Mouse (Mus musculus): ENCODE measurements at regions not wholly inside any gene's neighbourhood (a gene's known extent, or its start where the extent isn't known, plus 50 kb on each side); places are given as distances from the start of the nearest gene placed in this dataset.

GRCm38 (mm10) chr2:147932494-147932893, 114.3 kb downstream of the Foxa2 start:
- H3K9me3 ChIP-seq (ENCODE audit: control insufficient read depth, low read length) = no peaks in the 10 kb centered on the region
- no peaks in the 10 kb centered on the region for H3K36me3 ChIP-seq (replicated peaks; ENCODE audit: control insufficient read depth, insufficient read depth)
- no peak overlapping the region for H3K9ac ChIP-seq
- 91% methylated on average over 2 of the region's 2 CpGs for WGBS
- H3K4me3 ChIP-seq (replicated peaks; ENCODE audit: low read length) = no peak overlapping the region
- H3K4me1 ChIP-seq (replicated peaks; ENCODE audit: control insufficient read depth, insufficient read depth, low read length) = no peaks in the 10 kb centered on the region
- no peak overlapping the region for H3K4me2 ChIP-seq (replicated peaks)
- H3K27me3 ChIP-seq (ENCODE audit: control insufficient read depth, insufficient read depth, low read length) = no peaks in the 10 kb centered on the region
- DNase-seq (ENCODE audit: low spot score) = no peak
- no peak for ATAC-seq (ENCODE audit: low FRiP score)
- H3K27ac ChIP-seq = no peak overlapping the region

DNA sequence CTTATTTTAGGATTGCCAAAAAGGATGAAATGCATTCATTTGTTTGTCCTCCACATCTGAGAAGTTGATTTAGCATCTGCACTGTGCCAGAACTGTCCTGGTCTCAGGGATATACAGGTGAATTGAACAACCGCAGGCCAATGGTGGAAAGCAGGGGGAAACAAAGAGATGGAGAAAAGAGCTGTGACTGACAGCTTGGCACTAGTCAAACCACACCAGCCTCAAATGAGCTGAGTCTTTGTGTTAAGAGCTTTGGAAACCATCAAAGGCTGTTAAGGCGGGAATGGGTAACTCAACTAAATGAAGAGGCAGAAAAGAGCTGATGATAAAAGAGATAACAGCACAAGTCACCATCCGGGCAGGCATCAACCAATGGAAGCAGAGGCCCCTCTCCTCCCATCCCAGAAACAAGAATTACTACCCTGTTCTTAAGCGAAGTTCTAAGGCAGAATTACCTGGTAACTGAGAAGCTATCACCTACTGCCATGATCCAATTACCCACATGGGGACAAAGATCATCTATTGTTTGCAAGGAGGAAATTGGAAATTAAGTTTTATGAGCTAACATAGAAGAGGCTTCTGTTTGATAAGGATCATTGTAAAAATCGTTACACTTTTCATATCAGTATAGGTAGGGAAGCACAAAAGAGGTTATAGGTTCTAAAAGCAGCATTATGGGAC, 117.6 kb downstream of the Foxa2 start:
- Histone ChIP-seq H3K9ac (no peak overlapping the region), H3K36me3 (replicated peaks; ENCODE audit: control insufficient read depth, insufficient read depth) (no peaks in the 10 kb centered on the region), H3K4me2 (replicated peaks) (no peak overlapping the region), H3K27me3 (ENCODE audit: control insufficient read depth, insufficient read depth, low read length) (no peaks in the 10 kb centered on the region), H3K4me3 (replicated peaks; ENCODE audit: low read length) (no peak overlapping the region), H3K9me3 (ENCODE audit: control insufficient read depth, low read length) (no peaks in the 10 kb centered on the region), H3K27ac (no peak overlapping the region), H3K4me1 (replicated peaks; ENCODE audit: control insufficient read depth, insufficient read depth, low read length) (no peaks in the 10 kb centered on the region)
- DNase-seq (ENCODE audit: low spot score) = no peak
- ATAC-seq (ENCODE audit: low FRiP score) = no peak
- 74% methylated on average over 5 of the region's 5 CpGs for WGBS

DNA sequence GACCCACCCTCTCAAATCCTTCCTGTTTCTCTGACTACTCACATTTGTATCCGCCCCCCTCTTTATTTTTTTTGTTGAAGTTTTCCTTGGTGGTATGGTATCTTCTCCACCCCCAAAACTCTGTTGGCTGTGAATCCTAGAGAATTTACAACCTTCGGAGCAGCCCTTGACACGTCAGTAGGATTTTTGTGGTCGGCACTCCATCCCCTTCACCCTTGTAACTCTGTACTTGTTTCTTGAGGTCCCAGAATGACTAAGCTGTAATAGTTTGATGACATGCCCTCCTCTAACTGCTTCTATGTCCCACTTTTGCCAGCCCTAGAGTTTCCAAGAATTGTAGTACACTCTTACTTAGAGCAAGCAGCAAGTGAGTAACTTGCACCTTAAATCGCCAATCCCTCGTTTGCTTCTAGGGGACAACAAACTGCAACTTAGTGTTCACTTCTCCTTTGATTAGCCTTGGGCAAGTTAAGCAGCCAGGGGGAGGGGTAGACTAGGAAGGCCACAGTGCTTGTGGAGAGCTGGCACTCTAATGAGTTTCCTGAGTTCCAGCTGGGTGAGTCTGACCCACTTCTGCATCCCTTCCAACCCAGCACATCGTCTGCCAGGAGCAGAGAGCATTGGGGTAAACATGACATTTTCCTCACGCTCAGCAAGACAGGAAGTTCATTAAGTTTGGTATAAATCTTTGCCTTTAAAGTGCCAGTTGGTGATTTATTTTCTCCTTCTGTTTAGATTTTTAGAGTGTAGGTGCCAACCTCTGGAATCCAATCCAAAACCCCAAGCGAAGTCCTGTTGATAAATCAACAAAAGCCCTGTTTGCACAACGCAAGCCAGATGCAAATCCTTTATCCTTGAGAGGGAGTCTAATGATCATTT, 118.7 kb downstream of the Foxa2 start:
- Histone ChIP-seq H3K9ac (no peak overlapping the region), H3K27me3 (ENCODE audit: control insufficient read depth, insufficient read depth, low read length) (no peaks in the 10 kb centered on the region), H3K4me3 (replicated peaks; ENCODE audit: low read length) (no peak overlapping the region), H3K9me3 (ENCODE audit: control insufficient read depth, low read length) (no peaks in the 10 kb centered on the region), H3K36me3 (replicated peaks; ENCODE audit: control insufficient read depth, insufficient read depth) (no peaks in the 10 kb centered on the region), H3K4me2 (replicated peaks) (no peak overlapping the region), H3K4me1 (replicated peaks; ENCODE audit: control insufficient read depth, insufficient read depth, low read length) (no peaks in the 10 kb centered on the region), H3K27ac (no peak overlapping the region)
- WGBS = 67% methylated on average over 10 of the region's 10 CpGs
- ATAC-seq (ENCODE audit: low FRiP score) = no peak
- no peak for DNase-seq (ENCODE audit: low spot score)

DNA sequence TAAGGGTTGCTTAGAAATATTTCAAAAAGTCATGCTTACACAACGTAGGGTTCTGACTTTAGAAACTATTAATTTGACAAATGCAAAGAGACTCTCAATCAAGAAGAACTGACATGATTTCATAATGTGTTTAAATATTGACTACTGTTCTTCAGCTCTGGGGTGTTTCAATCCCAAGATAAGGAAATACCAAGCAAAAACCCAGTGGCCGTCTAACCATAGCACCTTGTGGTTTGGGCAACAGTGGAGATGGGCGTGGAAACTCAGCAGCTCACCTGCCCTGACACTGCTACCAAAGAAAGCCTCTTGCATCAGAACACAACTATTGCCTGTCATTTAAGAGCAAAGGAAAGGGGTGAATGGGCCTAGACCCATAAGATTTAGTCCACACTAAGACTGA, 119.9 kb downstream of the Foxa2 start:
- Histone ChIP-seq H3K9ac (no peak overlapping the region), H3K4me2 (replicated peaks) (no peak overlapping the region), H3K4me3 (replicated peaks; ENCODE audit: low read length) (no peak overlapping the region), H3K27me3 (ENCODE audit: control insufficient read depth, insufficient read depth, low read length) (no peaks in the 10 kb centered on the region), H3K27ac (no peak overlapping the region), H3K9me3 (ENCODE audit: control insufficient read depth, low read length) (no peaks in the 10 kb centered on the region), H3K4me1 (replicated peaks; ENCODE audit: control insufficient read depth, insufficient read depth, low read length) (no peaks in the 10 kb centered on the region), H3K36me3 (replicated peaks; ENCODE audit: control insufficient read depth, insufficient read depth) (no peaks in the 10 kb centered on the region)
- 96% methylated on average over 3 of the region's 3 CpGs for WGBS
- ATAC-seq (ENCODE audit: low FRiP score) (no peak), DNase-seq (ENCODE audit: low spot score) (no peak)

- Histone ChIP-seq H3K27ac (no peak overlapping the region), H3K4me2 (replicated peaks) (no peak overlapping the region)
- 10% methylated on average over 6 of the region's 6 CpGs for WGBS
These were observed 139.4 kb downstream of the Foxa2 start for GRCm38 (mm10) chr2:147907341-147907740.

GRCm38 (mm10) chr2:147905759-147906740, 140.7 kb downstream of the Foxa2 start:
- no peaks in the 10 kb centered on the region for H3K9me3 ChIP-seq (ENCODE audit: control insufficient read depth, low read length)
- no peak overlapping the region for H3K4me3 ChIP-seq (replicated peaks; ENCODE audit: low read length)
- H3K36me3 ChIP-seq (replicated peaks; ENCODE audit: control insufficient read depth, insufficient read depth) = no peaks in the 10 kb centered on the region
- peaks cover 18% of the 10 kb centered on the region for H3K4me1 ChIP-seq (replicated peaks; ENCODE audit: control insufficient read depth, insufficient read depth, low read length)
- DNase-seq (ENCODE audit: low spot score) (no peak), ATAC-seq (ENCODE audit: low FRiP score) (peak; percentile 66; the same call in 1 of the 2 replicates)
- H3K4me2 ChIP-seq (replicated peaks) = no peak overlapping the region
- H3K27ac ChIP-seq = no peak overlapping the region
- 6% methylated on average over 19 of the region's 19 CpGs for WGBS
- no peak overlapping the region for H3K9ac ChIP-seq
- peaks cover 87% of the 10 kb centered on the region for H3K27me3 ChIP-seq (ENCODE audit: control insufficient read depth, insufficient read depth, low read length)

More at GRCm38 (mm10) chr2:147907341-147907740, 139.4 kb downstream of the Foxa2 start:
- Histone ChIP-seq H3K9me3 (ENCODE audit: control insufficient read depth, low read length) (no peaks in the 10 kb centered on the region), H3K27me3 (ENCODE audit: control insufficient read depth, insufficient read depth, low read length) (peaks cover 88% of the 10 kb centered on the region), H3K9ac (no peak overlapping the region), H3K4me3 (replicated peaks; ENCODE audit: low read length) (no peak overlapping the region), H3K36me3 (replicated peaks; ENCODE audit: control insufficient read depth, insufficient read depth) (no peaks in the 10 kb centered on the region), H3K4me1 (replicated peaks; ENCODE audit: control insufficient read depth, insufficient read depth, low read length) (peaks cover 18% of the 10 kb centered on the region)
- DNase-seq (ENCODE audit: low spot score) (no peak), ATAC-seq (ENCODE audit: low FRiP score) (no peak)

GRCm38 (mm10) chr2:147905118-147905517, 141.7 kb downstream of the Foxa2 start:
- ATAC-seq (ENCODE audit: low FRiP score) = no peak
- no peak overlapping the region for H3K27ac ChIP-seq
- peaks cover 87% of the 10 kb centered on the region for H3K27me3 ChIP-seq (ENCODE audit: control insufficient read depth, insufficient read depth, low read length)
- H3K4me1 ChIP-seq (replicated peaks; ENCODE audit: control insufficient read depth, insufficient read depth, low read length) = peaks cover 18% of the 10 kb centered on the region
- H3K9me3 ChIP-seq (ENCODE audit: control insufficient read depth, low read length) = no peaks in the 10 kb centered on the region
- no peak for DNase-seq (ENCODE audit: low spot score)
- H3K4me3 ChIP-seq (replicated peaks; ENCODE audit: low read length) = no peak overlapping the region
- H3K4me2 ChIP-seq (replicated peaks) = no peak overlapping the region
- 15% methylated on average over 3 of the region's 3 CpGs for WGBS
- no peaks in the 10 kb centered on the region for H3K36me3 ChIP-seq (replicated peaks; ENCODE audit: control insufficient read depth, insufficient read depth)
- H3K9ac ChIP-seq = no peak overlapping the region

- Histone ChIP-seq H3K27ac (no peak overlapping the region), H3K36me3 (replicated peaks; ENCODE audit: control insufficient read depth, insufficient read depth) (no peaks in the 10 kb centered on the region), H3K27me3 (ENCODE audit: control insufficient read depth, insufficient read depth, low read length) (peaks cover 86% of the 10 kb centered on the region), H3K9me3 (ENCODE audit: control insufficient read depth, low read length) (no peaks in the 10 kb centered on the region), H3K9ac (no peak overlapping the region), H3K4me2 (replicated peaks) (no peak overlapping the region), H3K4me1 (replicated peaks; ENCODE audit: control insufficient read depth, insufficient read depth, low read length) (no peaks in the 10 kb centered on the region), H3K4me3 (replicated peaks; ENCODE audit: low read length) (no peak overlapping the region)
- ATAC-seq (ENCODE audit: low FRiP score) (no peak), DNase-seq (ENCODE audit: low spot score) (no peak)
- WGBS = 85% methylated on average over 1 of the region's 1 CpGs
These were observed 147.5 kb downstream of the Foxa2 start for GRCm38 (mm10) chr2:147899236-147899635.

GRCm38 (mm10) chr2:147895691-147896090, 151.1 kb downstream of the Foxa2 start:
- 0% methylated on average over 1 of the region's 1 CpGs for WGBS

More at GRCm38 (mm10) chr2:147895691-147896090, 151.1 kb downstream of the Foxa2 start:
- no peaks in the 10 kb centered on the region for H3K36me3 ChIP-seq (replicated peaks; ENCODE audit: control insufficient read depth, insufficient read depth)
- H3K9me3 ChIP-seq (ENCODE audit: control insufficient read depth, low read length) = no peaks in the 10 kb centered on the region
- no peak overlapping the region for H3K9ac ChIP-seq
- no peak overlapping the region for H3K27ac ChIP-seq
- ATAC-seq (ENCODE audit: low FRiP score) = no peak
- no peak overlapping the region for H3K4me2 ChIP-seq (replicated peaks)
- H3K4me1 ChIP-seq (replicated peaks; ENCODE audit: control insufficient read depth, insufficient read depth, low read length) = no peaks in the 10 kb centered on the region
- peaks cover 62% of the 10 kb centered on the region for H3K27me3 ChIP-seq (ENCODE audit: control insufficient read depth, insufficient read depth, low read length)
- DNase-seq (ENCODE audit: low spot score) = peak; percentile 64
- H3K4me3 ChIP-seq (replicated peaks; ENCODE audit: low read length) = no peak overlapping the region
